ENCODE assay signal across 8 mouse cellular contexts in the genomic region with DNA sequence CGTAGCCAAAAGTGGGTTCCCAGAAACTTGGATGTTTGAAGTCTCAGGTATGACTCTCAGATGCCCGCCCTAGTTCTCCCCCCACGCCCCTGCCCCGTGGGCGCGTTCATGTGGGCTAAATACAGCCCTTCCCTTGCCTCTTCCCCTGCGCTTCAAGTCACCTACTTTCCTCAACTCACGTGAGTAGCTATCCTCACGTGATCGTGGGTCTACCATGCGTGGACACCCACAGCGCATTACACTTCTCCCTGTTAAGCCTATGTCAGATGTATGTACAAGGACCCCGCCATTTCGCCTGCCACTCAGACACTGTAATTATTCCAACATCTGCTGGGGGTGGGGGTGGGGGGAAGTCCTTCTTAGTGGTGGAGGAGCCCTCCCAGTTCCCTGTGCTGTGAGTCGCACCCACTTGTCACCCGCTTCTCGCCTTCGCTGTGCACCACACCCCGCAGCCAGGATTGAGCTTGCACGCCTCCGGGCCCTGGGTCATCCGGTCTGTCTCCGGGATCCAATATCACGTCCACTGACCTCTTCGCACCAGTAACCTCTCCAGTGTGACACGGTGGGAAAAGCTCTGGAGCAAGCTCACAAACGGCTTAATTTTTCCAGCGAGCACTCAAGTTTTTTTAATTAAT. TPM values are rescaled to one million over a fixed set of nuclear protein-coding genes. Genes with fewer than 3 reads are reported as not detected.
DNase-seq lines count a peak whose midpoint lies in the region; ATAC-seq and TF ChIP-seq lines count a peak whose summit lies in the region.

No protein-coding gene starts in this region.

- POLR2A ChIA-PET in Patski (lab: Charles Lee), result interaction anchor here (0.6 to 2.3 kb wide), 7 partner anchors 37 to 112 kb away, joined by 3 to 17 read pairs (median 5); no protein-coding TSS in a partner anchor

- 4% methylated on average over 28 of the region's 28 CpGs for WGBS in embryonic facial prominence, embryonic 13.5 days
- 3% methylated on average over 28 of the region's 28 CpGs for WGBS in heart, embryonic 14.5 days
- WGBS in kidney, postnatal 0 days, result 4% methylated on average over 28 of the region's 28 CpGs
- 6% methylated on average over 28 of the region's 28 CpGs for WGBS in liver, postnatal 0 days (ENCODE audit: insufficient replicate concordance)
- WGBS in neural tube, embryonic 14.5 days, result 5% methylated on average over 28 of the region's 28 CpGs

- ATAC-seq in Patski, result peak; percentile 16
- ATAC-seq in embryonic facial prominence, embryonic 13.5 days (ENCODE audit: insufficient number of reproducible peaks, insufficient read depth, low FRiP score, low TSS enrichment, low read depth), result peak; percentile 21; the same call in 1 of the 2 replicates
- ATAC-seq in heart, embryonic 14.5 days (ENCODE audit: insufficient number of reproducible peaks, insufficient read depth, low FRiP score, low read depth), result peak; percentile 15; the same call in 1 of the 2 replicates
- ATAC-seq in kidney, postnatal 0 days (replicated peaks; ENCODE audit: low FRiP score, low read depth), result peak; percentile 33
- ATAC-seq in liver, postnatal 0 days, result peak; percentile 19
- ATAC-seq in neural tube, embryonic 14.5 days (ENCODE audit: low read depth), result peak; percentile 48

- H3K36me3 ChIP-seq in embryonic facial prominence, embryonic 13.5 days, result no peaks in the 10 kb centered on the region
- H3K36me3 ChIP-seq in heart, embryonic 14.5 days (ENCODE audit: control insufficient read depth, insufficient read depth, low read length), result no peaks in the 10 kb centered on the region
- H3K36me3 ChIP-seq in kidney, postnatal 0 days (ENCODE audit: insufficient read depth, low read length), result no peaks in the 10 kb centered on the region
- no peaks in the 10 kb centered on the region for H3K36me3 ChIP-seq in liver, postnatal 0 days (replicated peaks; ENCODE audit: insufficient read depth, low read length)
- no peaks in the 10 kb centered on the region for H3K36me3 ChIP-seq in neural tube, embryonic 14.5 days (ENCODE audit: control insufficient read depth, insufficient read depth, low read length)

- H3K4me2 ChIP-seq in embryonic facial prominence, embryonic 13.5 days, result peak overlapping the region; percentile 95
- peak overlapping the region; percentile 82 for H3K4me2 ChIP-seq in heart, embryonic 14.5 days (ENCODE audit: low read length)
- peak overlapping the region; percentile 90 for H3K4me2 ChIP-seq in kidney, postnatal 0 days (ENCODE audit: low read length)
- H3K4me2 ChIP-seq in liver, postnatal 0 days (ENCODE audit: low read depth, low read length), result peak overlapping the region; percentile 83
- peak overlapping the region; percentile 87 for H3K4me2 ChIP-seq in neural tube, embryonic 14.5 days (ENCODE audit: low read depth, low read length)

- no peak for TF ChIP-seq EP300 in liver, postnatal 0 days (IDR thresholded peaks at IDR 0.05; ENCODE audit: low read depth)

- DNase-seq in 416B (ENCODE audit: low read depth), result peak; percentile 35
- no peak for DNase-seq in Patski (ENCODE audit: low read depth, low spot score)
- DNase-seq in kidney, postnatal 0 days (ENCODE audit: low spot score), result peak; percentile 53
- DNase-seq in liver, postnatal 0 days, result peak; percentile 51
- DNase-seq in thymus, postnatal 14 days, result peak; percentile 48

- H3K9ac ChIP-seq in embryonic facial prominence, embryonic 13.5 days, result peak overlapping the region; percentile 91
- H3K9ac ChIP-seq in heart, embryonic 14.5 days (ENCODE audit: low read length), result peak overlapping the region; percentile 82
- peak overlapping the region; percentile 90 for H3K9ac ChIP-seq in kidney, postnatal 0 days (ENCODE audit: low read depth, low read length)
- peak overlapping the region; percentile 76 for H3K9ac ChIP-seq in liver, postnatal 0 days (replicated peaks)
- H3K9ac ChIP-seq in neural tube, embryonic 14.5 days (replicated peaks; ENCODE audit: low read depth, low read length), result peak overlapping the region; percentile 79

- H3K27ac ChIP-seq in embryonic facial prominence, embryonic 13.5 days, result peak overlapping the region; percentile 96
- H3K27ac ChIP-seq in heart, embryonic 14.5 days (replicated peaks in 1 of 2; ENCODE audit: control insufficient read depth in 1 of 2, insufficient read depth in 1 of 2, low read depth in 2 of 2, low read length in 2 of 2), result peak overlapping the region; percentile 11 to 80; a peak in 2 of 4 replicates
- H3K27ac ChIP-seq in kidney, postnatal 0 days, result peak overlapping the region; percentile 93
- H3K27ac ChIP-seq in liver, postnatal 0 days (ENCODE audit: low read depth), result no peak overlapping the region
- H3K27ac ChIP-seq in neural tube, embryonic 14.5 days (ENCODE audit: low read depth, low read length), result peak overlapping the region; percentile 91

- H3K9me3 ChIP-seq in embryonic facial prominence, embryonic 13.5 days, result no peaks in the 10 kb centered on the region
- no peaks in the 10 kb centered on the region for H3K9me3 ChIP-seq in heart, embryonic 14.5 days (ENCODE audit: control insufficient read depth, low read length)
- H3K9me3 ChIP-seq in kidney, postnatal 0 days (replicated peaks; ENCODE audit: low read length), result no peaks in the 10 kb centered on the region
- no peaks in the 10 kb centered on the region for H3K9me3 ChIP-seq in liver, postnatal 0 days (ENCODE audit: low read length)
- H3K9me3 ChIP-seq in neural tube, embryonic 14.5 days (ENCODE audit: control insufficient read depth, low read length), result no peaks in the 10 kb centered on the region

- TF ChIP-seq CTCF in Patski (IDR thresholded peaks at IDR 0.05), result no peak
- TF ChIP-seq CTCF in kidney, postnatal 0 days (IDR thresholded peaks at IDR 0.05; ENCODE audit: low read depth), result no peak
- TF ChIP-seq CTCF in liver, postnatal 0 days (IDR thresholded peaks at IDR 0.05; ENCODE audit: low read depth), result no peak

- CTCF ChIA-PET in Patski (lab: Charles Lee), result interaction anchor here (1.0 to 1.9 kb wide), 4 partner anchors 38 to 364 kb away, joined by 3 to 5 read pairs (median 3); no protein-coding TSS in a partner anchor

- peak overlapping the region; percentile 79 for H3K4me3 ChIP-seq in embryonic facial prominence, embryonic 13.5 days
- peak overlapping the region; percentile 65 to 79 for H3K4me3 ChIP-seq in heart, embryonic 14.5 days (ENCODE audit: control insufficient read depth in 1 of 2, insufficient read depth in 1 of 2, low read depth in 1 of 2, low read length in 2 of 2)
- H3K4me3 ChIP-seq in kidney, postnatal 0 days (replicated peaks; ENCODE audit: low read depth, low read length), result peak overlapping the region; percentile 92
- H3K4me3 ChIP-seq in liver, postnatal 0 days (ENCODE audit: low read depth, low read length), result peak overlapping the region; percentile 79
- H3K4me3 ChIP-seq in neural tube, embryonic 14.5 days (ENCODE audit: low read depth, low read length), result peak overlapping the region; percentile 71

- no peaks in the 10 kb centered on the region for H3K27me3 ChIP-seq in Patski
- H3K27me3 ChIP-seq in embryonic facial prominence, embryonic 13.5 days, result no peaks in the 10 kb centered on the region
- H3K27me3 ChIP-seq in heart, embryonic 14.5 days (ENCODE audit: control insufficient read depth, insufficient read depth, low read length), result no peaks in the 10 kb centered on the region
- no peaks in the 10 kb centered on the region for H3K27me3 ChIP-seq in kidney, postnatal 0 days (ENCODE audit: insufficient read depth, low read length)
- H3K27me3 ChIP-seq in liver, postnatal 0 days (ENCODE audit: insufficient read depth, low read length), result no peaks in the 10 kb centered on the region
- no peaks in the 10 kb centered on the region for H3K27me3 ChIP-seq in neural tube, embryonic 14.5 days (ENCODE audit: control insufficient read depth, insufficient read depth, low read length)

- in situ Hi-C loops in Patski (cut with MboI; ENCODE audit: low pct_unique_long_range_greater_than_20kb), result loop anchor here (5.0 to 10.0 kb wide), 4 partner anchors 70 to 417 kb away; a partner anchor contains a TSS

- peaks cover 40% of the 10 kb centered on the region for H3K4me1 ChIP-seq in embryonic facial prominence, embryonic 13.5 days
- peaks cover 10 to 39% of the 10 kb centered on the region in 2 experiments for H3K4me1 ChIP-seq in heart, embryonic 14.5 days (ENCODE audit: control insufficient read depth in 2 of 2, insufficient read depth in 2 of 2, low read length in 2 of 2)
- H3K4me1 ChIP-seq in kidney, postnatal 0 days (replicated peaks; ENCODE audit: insufficient read depth, low read length), result peaks cover 29% of the 10 kb centered on the region
- H3K4me1 ChIP-seq in liver, postnatal 0 days (ENCODE audit: insufficient read depth), result peaks cover 24% of the 10 kb centered on the region
- peaks cover 16% of the 10 kb centered on the region for H3K4me1 ChIP-seq in neural tube, embryonic 14.5 days (ENCODE audit: control insufficient read depth, insufficient read depth, low read length)

RNA-seq across cellular contexts. Expression of a gene that starts 1.0 kb away (rescaled TPM):
- polyA plus RNA-seq in Patski (2021), result 335 TPM
- polyA plus RNA-seq in embryonic facial prominence, embryonic 13.5 days (2015; fragmentation: Nextera tagmentation; extraction: Ambion mirVana), result 220 and 238 TPM in 2 replicates
- polyA plus RNA-seq in heart, embryonic 14.5 days (2014; fragmentation: Nextera tagmentation; extraction: Ambion mirVana), result 83.8 and 85.3 TPM in 2 replicates
- 140 and 154 TPM in 2 replicates for polyA plus RNA-seq in kidney, postnatal 0 days (2015; fragmentation: Nextera tagmentation; extraction: Ambion mirVana)
- 12.1 and 12.2 TPM in 2 replicates for polyA plus RNA-seq in liver, postnatal 0 days (2015; fragmentation: Nextera tagmentation; extraction: Ambion mirVana)
- polyA plus RNA-seq in neural tube, embryonic 14.5 days (2014; fragmentation: Nextera tagmentation; extraction: Ambion mirVana), result 135 and 167 TPM in 2 replicates

RNA-seq across cellular contexts. Expression of a gene that starts 47.4 kb away (rescaled TPM):
- 0.18 TPM for polyA plus RNA-seq in Patski (2021)
- polyA plus RNA-seq in embryonic facial prominence, embryonic 13.5 days (2015; fragmentation: Nextera tagmentation; extraction: Ambion mirVana), result 0.59 and 1.3 TPM in 2 replicates
- 0.11 TPM in 1 of 2 replicates, not detected in the other for polyA plus RNA-seq in heart, embryonic 14.5 days (2014; fragmentation: Nextera tagmentation; extraction: Ambion mirVana)
- polyA plus RNA-seq in kidney, postnatal 0 days (2015; fragmentation: Nextera tagmentation; extraction: Ambion mirVana), result 1.8 and 2.2 TPM in 2 replicates
- polyA plus RNA-seq in liver, postnatal 0 days (2015; fragmentation: Nextera tagmentation; extraction: Ambion mirVana), result 1.8 and 3.9 TPM in 2 replicates
- polyA plus RNA-seq in neural tube, embryonic 14.5 days (2014; fragmentation: Nextera tagmentation; extraction: Ambion mirVana), result 0.15 TPM in 1 of 2 replicates, not detected in the other
